Mouse (Mus musculus) testis, postnatal 14 days (tissue): ENCODE measurements around the gene Gm20806.
"Not testable (repeated sequence)": the region's sequence is repeated elsewhere in the genome, so short reads cannot be mapped to it uniquely, and the experiment has no call there.

Experiments
- DNase-seq: peaks from one replicate; pipeline ENCODE4 v3.0.0; 2021; ENCODE audit warnings: low spot score

Gm20806 gene

DNA sequence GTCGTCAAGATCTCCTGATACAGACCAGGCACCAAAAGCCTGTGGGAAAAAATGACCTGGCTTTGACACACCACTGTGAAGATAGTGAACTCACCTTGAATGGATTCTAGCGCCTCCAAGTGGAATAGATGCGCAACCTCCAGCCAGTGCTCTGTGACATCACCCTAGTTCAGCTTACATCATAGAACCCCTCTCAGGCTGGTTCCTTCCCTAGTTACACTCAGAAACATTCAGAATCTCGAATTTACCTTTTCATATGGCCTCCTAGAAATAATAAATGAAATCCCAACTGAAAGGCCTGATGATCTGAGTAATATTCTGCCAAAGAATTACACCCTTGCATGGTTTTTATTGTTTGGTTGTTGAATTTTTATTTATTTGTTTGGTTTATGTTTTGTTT is at the start of gene Gm20806:
TSS of gene Gm20806 (minus strand) at position 101 of the 400 bp plus-strand sequence.
- DNase-seq = not testable (repeated sequence)
